Mouse (Mus musculus) liver, postnatal 0 days (tissue): ENCODE data around the gene Gm9918. TPM values are rescaled to one million over a fixed set of nuclear protein-coding genes. Genes with fewer than 3 reads are reported as not detected.
"Not testable (repeated sequence)": the region's sequence is repeated elsewhere in the genome, so short reads cannot be mapped to it uniquely, and the experiment has no call there.

ENCODE experiments used
- ATAC-seq: fragments of 200-750 bp; cut with Nextera tagmentation; 2 replicates; pipeline ENCODE4 v1.8.0; 2017; ENCODE audit warnings: mild to moderate bottlenecking, moderate library complexity
- DNase-seq: peaks from one replicate; pipeline ENCODE4 v3.0.0-alpha.2; 2016
- H3K27ac ChIP-seq: fragments of 300-500 bp; sonication (generic); 2 replicates; pipeline ENCODE4 v1.5.1; 2014; ENCODE audit warnings: antibody characterized with exemption, moderate library complexity, mild to moderate bottlenecking, low read depth
- H3K27me3 ChIP-seq: fragments of 300-500 bp; sonication (generic); 2 replicates; pipeline ENCODE4 v1.6.1; 2014; ENCODE audit warnings: low read length, control low read depth, mixed read lengths; ENCODE audit not compliant: insufficient read depth
- H3K36me3 ChIP-seq: fragments of 300-500 bp; sonication (generic); replicated peaks from 2 replicates; pipeline ENCODE4 v1.6.1; 2014; ENCODE audit warnings: mild to moderate bottlenecking, control low read depth, low read length, moderate library complexity, mixed read lengths; ENCODE audit not compliant: insufficient read depth
- H3K4me1 ChIP-seq: fragments of 300-500 bp; sonication (generic); 2 replicates; pipeline ENCODE4 v1.6.1; 2014; ENCODE audit warnings: antibody characterized with exemption, mild to moderate bottlenecking, control low read depth; ENCODE audit not compliant: insufficient read depth
- H3K4me2 ChIP-seq: fragments of 300-500 bp; sonication (generic); 2 replicates; pipeline ENCODE4 v1.6.1; 2014; ENCODE audit warnings: low read depth, mild to moderate bottlenecking, low read length, moderate library complexity, mixed read lengths
- H3K4me3 ChIP-seq: fragments of 300-500 bp; sonication (generic); 2 replicates; pipeline ENCODE4 v1.5.1; 2014; ENCODE audit warnings: low read depth, low read length
- H3K9ac ChIP-seq: fragments of 300-500 bp; sonication (generic); replicated peaks from 2 replicates; pipeline ENCODE4 v1.6.1; 2014; ENCODE audit warnings: mild to moderate bottlenecking, moderate library complexity
- H3K9me3 ChIP-seq: fragments of 300-500 bp; sonication (generic); 2 replicates; pipeline ENCODE4 v1.6.1; 2016; ENCODE audit warnings: mild to moderate bottlenecking, control low read depth, low read length, mixed read lengths
- CTCF ChIP-seq: sonication (generic); IDR thresholded peaks from 2 replicates; pipeline ENCODE4 v1.5.1; 2016; ENCODE audit warnings: antibody characterized with exemption, low read depth
- EP300 ChIP-seq: IDR thresholded peaks from 2 replicates; pipeline ENCODE4 v1.6.1; 2016; ENCODE audit warnings: antibody characterized with exemption, low read depth, mild to moderate bottlenecking
- WGBS: fragments of 180-500 bp; shearing (Covaris S2); extraction: QIAGEN DNeasy Blood & Tissue Kit; methylation state at CpG from one replicate; pipeline ENCODE4 v1.1.7; 2014; ENCODE audit not compliant: insufficient replicate concordance; 5-methylcytosine and 5-hydroxymethylcytosine counted together
- polyA plus RNA-seq: library from polyadenylated mRNA; unstranded; fragments of >200 nt; fragmentation: Nextera tagmentation; extraction: Ambion mirVana; gene quantifications from 2 replicates; pipeline ENCODE4 v1.2.1, GENCODE M21; 2015

Gene Gm9918
- polyA plus RNA-seq: not detected in 2 replicates

DNA sequence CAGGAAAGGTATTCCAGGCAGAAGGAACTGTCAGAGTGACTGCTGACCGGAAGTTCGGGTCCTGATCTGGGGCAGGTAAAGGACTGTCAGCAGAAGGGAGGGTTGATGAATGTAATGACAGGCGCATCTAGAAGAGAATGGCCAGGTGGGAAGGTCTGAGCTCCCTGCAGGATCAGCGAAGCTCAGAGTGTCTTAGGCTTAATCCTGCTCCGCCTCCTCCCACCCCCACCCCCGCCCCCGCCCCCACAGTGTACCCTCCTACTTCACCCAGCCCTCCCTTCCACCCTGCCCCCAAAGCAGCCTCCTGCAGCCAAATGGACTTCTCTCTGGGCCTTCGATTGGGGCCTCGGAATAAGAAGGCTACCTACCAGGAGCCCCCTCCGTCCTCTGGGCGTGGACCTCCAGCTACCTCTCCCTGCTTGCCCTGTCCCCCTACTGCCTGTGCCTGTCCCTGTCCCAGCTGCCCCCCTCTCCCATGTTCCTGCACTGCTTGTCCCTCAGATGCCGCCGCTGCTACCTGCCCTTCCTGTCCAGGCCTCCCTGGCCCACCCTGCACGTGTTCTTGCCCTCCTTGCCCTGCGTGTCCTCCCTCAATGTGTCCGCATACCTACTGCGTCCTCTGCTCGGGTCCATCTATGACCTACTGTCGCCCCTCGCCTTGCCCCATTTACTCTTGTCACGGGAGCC lies at the start of gene Gm9918:
TSS of gene Gm9918 (plus strand) at position 290 of the 687 bp plus-strand sequence.
- Histone ChIP-seq H3K9ac (no peak within 1 kb of the TSS), H3K9me3 (no peaks in the 10 kb centered on the region), H3K36me3 (no peaks in the 10 kb centered on the region), H3K4me2 (0 out of 2 replicates have a peak within 1 kb of the TSS, but pooled peaks have one; percentile 18), H3K4me1 (no peaks in the 10 kb centered on the region; the same call in 1 of the 2 replicates), H3K27me3 (0 out of 2 replicates have a peak, but pooled peaks cover 4% of the 10 kb centered on the region), H3K27ac (no peak within 1 kb of the TSS), H3K4me3 (no peak within 1 kb of the TSS)
- TF ChIP-seq EP300 (no peak), CTCF (no peak)
- no peak for DNase-seq
- ATAC-seq: no peak
- 29% methylated on average over 19 of the region's 21 CpGs for WGBS

GRCm38 (mm10) chr15:102222386-102222785 lies 48.0 kb upstream of the Gm9918 start:
- DNase-seq: no peak
- 73% methylated on average over 10 of the region's 10 CpGs for WGBS
- ATAC-seq: no peak
- H3K36me3 ChIP-seq: no peaks in the 10 kb centered on the region
- peaks cover 21% of the 10 kb centered on the region; the same call in 1 of the 2 replicates for H3K27me3 ChIP-seq
- no peak overlapping the region for H3K9ac ChIP-seq
- TF ChIP-seq EP300 (no peak), CTCF (0 out of 2 replicates have a peak, but pooled peaks have one; percentile 12)
- H3K9me3 ChIP-seq: no peaks in the 10 kb centered on the region
- H3K4me2 ChIP-seq: no peak overlapping the region
- no peak overlapping the region for H3K27ac ChIP-seq
- H3K4me1 ChIP-seq: peaks cover 13% of the 10 kb centered on the region
- H3K4me3 ChIP-seq: no peak overlapping the region

GRCm38 (mm10) chr15:102224186-102224991 lies 46.0 kb upstream of the Gm9918 start:
- peaks cover 13% of the 10 kb centered on the region for H3K4me1 ChIP-seq
- no peaks in the 10 kb centered on the region for H3K9me3 ChIP-seq
- peak overlapping the region; percentile 52 for H3K9ac ChIP-seq
- DNase-seq (peak; percentile 86), ATAC-seq (peak; percentile 81)
- TF ChIP-seq EP300: no peak
- TF ChIP-seq CTCF: peak; percentile 92
- WGBS: 6% methylated on average over 41 of the region's 43 CpGs
- peak overlapping the region; percentile 90 for H3K4me2 ChIP-seq
- H3K36me3 ChIP-seq: no peaks in the 10 kb centered on the region
- H3K27ac ChIP-seq: 0 out of 2 replicates have a peak overlapping the region, but pooled peaks have one; percentile 30
- peak overlapping the region; percentile 48 for H3K4me3 ChIP-seq
- H3K27me3 ChIP-seq: peaks cover 21% of the 10 kb centered on the region; the same call in 1 of the 2 replicates

DNA sequence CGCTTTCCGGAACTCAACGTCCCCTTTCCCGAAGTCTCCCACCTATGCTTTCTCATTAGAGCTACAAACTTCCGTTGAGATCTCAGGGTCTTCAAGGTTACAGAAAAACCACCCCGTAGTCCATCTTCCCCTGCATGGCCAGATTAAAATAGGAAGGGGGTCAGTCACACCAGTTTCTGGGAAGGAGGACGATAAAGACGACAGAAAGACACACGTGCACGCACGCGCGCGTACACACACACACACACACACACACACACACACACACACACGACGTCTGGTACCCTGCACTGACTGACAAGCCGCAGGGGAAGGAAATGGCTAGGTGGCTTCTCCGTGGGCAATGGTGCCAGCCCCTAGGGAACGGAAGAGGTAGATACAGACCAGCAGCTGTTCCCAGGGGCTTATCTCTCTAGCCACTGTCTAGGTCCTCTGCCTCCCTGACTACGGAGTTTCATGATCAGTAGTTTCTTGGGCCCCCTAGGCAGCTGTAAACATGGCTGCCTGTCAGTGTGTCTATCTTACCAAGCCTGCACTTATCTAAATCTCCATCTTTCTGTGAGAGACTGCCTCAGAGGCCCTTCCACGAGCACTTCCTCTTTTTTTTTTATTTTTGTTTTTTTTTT lies 45.3 kb upstream of the Gm9918 start:
- Histone ChIP-seq H3K36me3 (no peaks in the 10 kb centered on the region), H3K9ac (peak overlapping the region; percentile 52), H3K4me2 (peak overlapping the region; percentile 90), H3K27me3 (peaks cover 21% of the 10 kb centered on the region; the same call in 1 of the 2 replicates), H3K27ac (peak overlapping the region; percentile 30; the same call in 1 of the 2 replicates), H3K4me1 (peaks cover 13% of the 10 kb centered on the region), H3K9me3 (no peaks in the 10 kb centered on the region), H3K4me3 (peak overlapping the region; percentile 48)
- peak; percentile 73 for ATAC-seq
- WGBS: 6% methylated on average over 21 of the region's 21 CpGs
- TF ChIP-seq CTCF (no peak), EP300 (peak; percentile 36; the same call in 1 of the 2 replicates)
- DNase-seq: peak; percentile 54

DNA sequence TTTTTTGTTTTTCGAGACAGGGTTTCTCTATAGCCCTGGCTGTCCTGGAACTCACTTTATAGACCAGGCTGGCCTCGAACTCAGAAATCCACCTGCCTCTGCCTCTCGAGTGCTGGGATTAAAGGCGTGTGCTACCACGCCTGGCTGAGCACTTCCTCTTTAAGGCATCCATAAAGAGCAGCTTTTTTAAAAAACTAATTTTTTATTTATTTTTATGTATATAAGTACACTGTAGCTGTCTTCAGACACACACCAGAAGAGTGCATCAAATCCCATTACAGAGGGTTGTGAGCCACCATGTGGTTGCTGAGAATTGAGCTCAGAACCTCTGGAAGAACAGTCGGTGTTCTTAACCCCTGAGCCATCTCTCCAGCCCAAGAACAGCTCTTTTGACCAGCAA lies 44.7 kb upstream of the Gm9918 start:
- H3K4me3 ChIP-seq, H3K4me2 ChIP-seq, H3K27ac ChIP-seq, H3K9ac ChIP-seq, ATAC-seq, H3K9me3 ChIP-seq, DNase-seq, H3K36me3 ChIP-seq: not testable (repeated sequence)
- Histone ChIP-seq H3K27me3 (peaks cover 21% of the 10 kb centered on the region; the same call in 1 of the 2 replicates), H3K4me1 (peaks cover 13% of the 10 kb centered on the region)
- 31% methylated on average over 6 of the region's 6 CpGs for WGBS
